Mouse (Mus musculus): ENCODE data around the gene Pglyrp1. TPM values are rescaled to one million over a fixed set of nuclear protein-coding genes. Genes with fewer than 3 reads are reported as not detected.

Gene Pglyrp1
- polyA plus RNA-seq, 1 experiment, result 499 TPM

DNA sequence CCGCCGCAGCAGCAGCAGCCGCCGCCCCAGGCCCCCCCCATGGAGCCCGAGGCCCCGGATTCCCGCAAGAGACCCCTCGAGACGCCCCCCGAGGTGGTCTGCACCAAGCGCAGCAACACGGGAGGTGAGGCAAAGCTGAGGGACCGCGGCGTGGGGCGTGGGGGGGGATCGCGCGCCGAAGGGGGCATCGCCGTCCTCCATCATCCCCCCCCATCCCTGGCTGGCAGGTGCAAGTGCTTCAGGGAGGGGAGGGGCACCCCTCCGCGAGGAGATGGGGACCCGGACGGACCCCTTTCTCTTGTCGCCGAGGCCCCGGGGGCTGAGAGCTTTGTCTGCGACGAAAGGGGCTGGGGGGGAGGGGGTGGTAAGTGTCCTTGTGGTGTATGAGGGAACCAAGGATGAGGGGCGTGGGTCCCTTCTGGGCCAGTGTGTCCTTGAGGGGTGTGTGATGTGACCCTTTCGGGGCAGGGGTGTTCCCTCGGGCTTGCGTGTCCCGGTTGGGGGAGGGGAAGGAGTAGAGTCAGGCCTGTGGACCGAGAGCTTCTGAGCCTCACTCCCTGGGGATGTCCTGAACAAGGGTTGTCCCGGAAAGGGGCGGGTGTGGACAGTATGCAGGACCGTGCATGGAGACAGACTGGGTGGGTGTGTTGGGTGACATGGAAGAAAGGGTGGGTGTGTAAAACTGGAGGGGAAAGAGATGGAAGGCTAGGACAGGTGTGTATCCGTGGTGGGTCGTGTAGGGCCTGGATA lies 55.1 kb downstream of the Pglyrp1 start:
- WGBS, result 5% methylated on average over 42 of the region's 42 CpGs
- no peak overlapping the region for H3K27ac ChIP-seq (ENCODE audit: insufficient read depth, low read depth, low read length)
- H3K4me1 ChIP-seq (ENCODE audit: control insufficient read depth, insufficient read depth, insufficient read length, low read length), result peaks cover 2% of the 10 kb centered on the region; the same call in 1 of the 2 replicates
- no peak for TF ChIP-seq CTCF (IDR thresholded peaks at IDR 0.05; ENCODE audit: extremely low read depth, insufficient read length, insufficient replicate concordance, low read depth, low read length)
- TF ChIP-seq POLR2A (IDR thresholded peaks at IDR 0.05; ENCODE audit: low read depth, low read length), result no peak
- H3K36me3 ChIP-seq (ENCODE audit: control insufficient read depth, insufficient read depth, low read length), result no peaks in the 10 kb centered on the region
- H3K4me3 ChIP-seq (ENCODE audit: low read depth, low read length), result peak overlapping the region; percentile 54
- H3K27me3 ChIP-seq (ENCODE audit: control insufficient read depth, insufficient read depth, low read length), result peaks cover 24% of the 10 kb centered on the region

DNA sequence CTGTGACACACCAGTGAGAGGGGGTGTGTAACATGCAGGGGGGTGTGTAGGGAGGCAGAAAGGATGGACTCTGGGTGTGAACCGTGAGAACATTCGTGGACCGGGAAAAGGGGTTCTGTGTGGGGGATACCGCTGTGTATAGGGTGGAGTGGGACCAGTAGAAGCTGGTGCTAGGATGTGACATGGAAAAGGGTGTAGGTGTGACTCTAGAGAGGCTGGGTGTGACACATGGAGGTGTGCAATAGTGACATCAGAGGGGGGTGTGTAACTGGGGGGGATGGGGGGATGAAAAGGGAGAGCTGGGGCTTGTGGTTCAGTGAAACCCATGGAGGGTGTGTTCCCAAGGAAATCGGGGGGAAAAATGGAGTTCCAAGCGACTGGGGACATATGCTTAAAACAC lies 55.8 kb downstream of the Pglyrp1 start:
- Histone ChIP-seq H3K4me3 (ENCODE audit: low read depth, low read length) (peak overlapping the region; percentile 54), H3K36me3 (ENCODE audit: control insufficient read depth, insufficient read depth, low read length) (no peaks in the 10 kb centered on the region), H3K4me1 (ENCODE audit: control insufficient read depth, insufficient read depth, insufficient read length, low read length) (peaks cover 2% of the 10 kb centered on the region; the same call in 1 of the 2 replicates), H3K27ac (ENCODE audit: insufficient read depth, low read depth, low read length) (no peak overlapping the region), H3K27me3 (ENCODE audit: control insufficient read depth, insufficient read depth, low read length) (peaks cover 23% of the 10 kb centered on the region)
- 49% methylated on average over 6 of the region's 6 CpGs for WGBS
- TF ChIP-seq POLR2A (IDR thresholded peaks at IDR 0.05; ENCODE audit: low read depth, low read length) (no peak), CTCF (IDR thresholded peaks at IDR 0.05; ENCODE audit: extremely low read depth, insufficient read length, insufficient replicate concordance, low read depth, low read length) (no peak)

DNA sequence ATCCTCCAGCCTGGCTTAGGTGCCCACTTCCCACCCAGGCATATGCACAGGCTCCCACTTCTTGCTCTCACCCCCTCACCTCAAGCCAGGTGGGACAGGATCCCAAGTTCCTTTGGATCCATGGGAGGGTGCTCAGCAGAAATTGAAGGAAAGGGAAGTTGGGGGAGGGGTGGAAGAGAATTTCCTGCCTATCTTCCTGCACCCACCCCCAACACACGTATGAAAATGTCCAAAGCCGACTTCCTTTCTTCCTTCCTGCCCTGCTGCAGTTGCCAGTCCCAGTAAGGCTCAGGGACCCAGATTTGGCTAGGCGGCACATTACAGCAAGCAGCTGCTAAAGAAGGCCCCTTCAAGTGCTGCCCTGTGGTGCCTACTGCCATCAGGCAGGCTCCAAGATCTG lies 56.6 kb downstream of the Pglyrp1 start:
- Histone ChIP-seq H3K36me3 (ENCODE audit: control insufficient read depth, insufficient read depth, low read length) (no peaks in the 10 kb centered on the region), H3K27me3 (ENCODE audit: control insufficient read depth, insufficient read depth, low read length) (peaks cover 23% of the 10 kb centered on the region), H3K27ac (ENCODE audit: insufficient read depth, low read depth, low read length) (no peak overlapping the region), H3K4me1 (ENCODE audit: control insufficient read depth, insufficient read depth, insufficient read length, low read length) (peaks cover 2% of the 10 kb centered on the region; the same call in 1 of the 2 replicates), H3K4me3 (ENCODE audit: low read depth, low read length) (no peak overlapping the region)
- 39% methylated on average over 3 of the region's 3 CpGs for WGBS
- TF ChIP-seq CTCF (IDR thresholded peaks at IDR 0.05; ENCODE audit: extremely low read depth, insufficient read length, insufficient replicate concordance, low read depth, low read length) (no peak), POLR2A (IDR thresholded peaks at IDR 0.05; ENCODE audit: low read depth, low read length) (no peak)

Other genes starting within 250 kb of the Pglyrp1 start
- not detected in 2 replicates for gene Psg21, start 214.6 kb upstream of the Pglyrp1 start, polyA plus RNA-seq (2012; rRNA removed)
- not detected in 2 replicates for gene Psg20, start 185.1 kb upstream of the Pglyrp1 start, polyA plus RNA-seq (2012; rRNA removed)
- gene Psg22, start 153.2 kb upstream of the Pglyrp1 start, polyA plus RNA-seq (2012; rRNA removed), result 0.05 TPM in 1 of 2 replicates, not detected in the other
- 0.08 TPM in 1 of 2 replicates, not detected in the other for gene Psg19, start 72.8 kb upstream of the Pglyrp1 start, polyA plus RNA-seq (2012; rRNA removed)
- gene Psg17, start 49.7 kb upstream of the Pglyrp1 start, polyA plus RNA-seq (2012; rRNA removed), result not detected in 2 replicates
- gene Mill2, start 31.4 kb upstream of the Pglyrp1 start, polyA plus RNA-seq (2012; rRNA removed), result 1.9 and 2.2 TPM in 2 replicates
- 11.1 and 21.4 TPM in 2 replicates for gene Ccdc61, start 39.1 kb downstream of the Pglyrp1 start, polyA plus RNA-seq (2012; rRNA removed)
- 0.41 and 0.55 TPM in 2 replicates for gene Nova2, start 54.6 kb downstream of the Pglyrp1 start, polyA plus RNA-seq (2012; rRNA removed)
- not detected in 2 replicates for gene Nanos2, start 116.1 kb downstream of the Pglyrp1 start, polyA plus RNA-seq (2012; rRNA removed)
- gene Mypop, start 119.9 kb downstream of the Pglyrp1 start, polyA plus RNA-seq (2012; rRNA removed), result 1.9 and 2.3 TPM in 2 replicates
- gene Irf2bp1, start 132.7 kb downstream of the Pglyrp1 start, polyA plus RNA-seq (2012; rRNA removed), result 17.0 and 25.8 TPM in 2 replicates
- gene Foxa3, start 152.2 kb downstream of the Pglyrp1 start, polyA plus RNA-seq (2012; rRNA removed), result 17.8 and 19.9 TPM in 2 replicates
- 50.4 and 71.8 TPM in 2 replicates for gene Sympk, start 153.0 kb downstream of the Pglyrp1 start, polyA plus RNA-seq (2012; rRNA removed)
- gene Rsph6a, start 183.4 kb downstream of the Pglyrp1 start, polyA plus RNA-seq (2012; rRNA removed), result not detected in 2 replicates
- gene Dmwd, start 204.9 kb downstream of the Pglyrp1 start, polyA plus RNA-seq (2012; rRNA removed), result 13.9 and 16.3 TPM in 2 replicates
- 353 and 387 TPM in 2 replicates for gene Dmpk, start 212.5 kb downstream of the Pglyrp1 start, polyA plus RNA-seq (2012; rRNA removed)
- 14.1 and 14.5 TPM in 2 replicates for gene Six5, start 223.3 kb downstream of the Pglyrp1 start, polyA plus RNA-seq (2012; rRNA removed)
- gene Gm4969, start 247.0 kb downstream of the Pglyrp1 start, polyA plus RNA-seq (2012; rRNA removed), result not detected in 2 replicates
- gene Fbxo46, start 248.5 kb downstream of the Pglyrp1 start, polyA plus RNA-seq (2012; rRNA removed), result 6.1 and 14.9 TPM in 2 replicates

Data from small intestine, adult 2 months (tissue).